Mouse (Mus musculus) neutrophil, adult 5-6 weeks (primary cell): ENCODE data around the gene Mre11a. TPM values are rescaled to one million over a fixed set of nuclear protein-coding genes. Genes with fewer than 3 reads are reported as not detected.

Source experiments
- ATAC-seq: fragments of 151-379, 151-347 bp; 2 replicates; pipeline ENCODE4 v1.8.0; 2017; ENCODE audit warnings: mild to moderate bottlenecking, moderate TSS enrichment; ENCODE audit not compliant: insufficient number of reproducible peaks, poor library complexity, low FRiP score, severe bottlenecking; ENCODE audit errors: extremely low read depth
- total RNA-seq: library from RNA; stranded (forward); fragments of 200-1000 nt; gene quantifications from 2 replicates; pipeline ENCODE4 v1.2.3, GENCODE M21; 2017

Mre11a gene
- total RNA-seq, 1 experiment from 2014 or later, result 23.6 TPM

DNA sequence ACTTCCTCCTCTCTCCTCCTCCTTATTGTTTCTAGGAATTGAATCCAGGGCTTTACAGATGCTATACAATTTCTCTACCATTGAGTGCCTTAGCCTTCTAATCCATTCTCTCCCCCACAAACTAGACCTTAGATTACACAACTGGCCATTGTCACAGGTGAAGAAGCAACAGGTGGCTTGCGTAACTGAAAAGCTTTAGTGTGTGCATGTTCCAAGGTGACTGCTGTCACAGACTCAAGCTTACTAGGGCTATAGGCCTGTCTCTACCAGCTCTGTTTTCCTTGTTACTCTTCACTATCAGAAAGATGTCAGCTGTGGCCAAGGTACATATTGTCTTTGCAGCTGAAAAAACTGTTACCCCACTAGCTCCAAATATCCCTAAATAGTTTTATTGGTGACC lies 22.3 kb downstream of the Mre11a start:
- ATAC-seq, result no peak

GRCm38 (mm10) chr9:14810111-14810510 lies 25.7 kb downstream of the Mre11a start:
- ATAC-seq, result no peak

GRCm38 (mm10) chr9:14821396-14821795 lies 36.9 kb downstream of the Mre11a start:
- ATAC-seq, result no peak

DNA sequence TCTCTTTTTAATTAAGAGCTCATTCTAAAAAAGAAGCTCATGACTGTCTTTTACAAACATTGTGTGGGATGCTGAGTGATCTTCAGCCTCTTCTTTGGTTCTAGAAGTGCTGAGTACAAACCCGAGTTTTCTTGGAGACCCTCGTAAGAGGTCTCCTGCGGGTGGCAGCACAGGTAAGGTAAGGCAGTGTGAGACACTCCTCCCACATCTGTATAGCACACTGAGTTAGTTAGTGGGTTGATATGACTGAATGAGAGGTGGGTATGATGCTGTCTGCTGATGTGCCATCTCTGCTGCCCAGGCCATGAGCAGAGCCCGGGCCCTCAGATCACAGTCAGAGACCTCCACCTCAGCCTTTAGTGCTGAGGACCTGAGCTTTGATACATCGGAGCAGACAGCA lies 40.4 kb downstream of the Mre11a start:
- ATAC-seq, result no peak

DNA sequence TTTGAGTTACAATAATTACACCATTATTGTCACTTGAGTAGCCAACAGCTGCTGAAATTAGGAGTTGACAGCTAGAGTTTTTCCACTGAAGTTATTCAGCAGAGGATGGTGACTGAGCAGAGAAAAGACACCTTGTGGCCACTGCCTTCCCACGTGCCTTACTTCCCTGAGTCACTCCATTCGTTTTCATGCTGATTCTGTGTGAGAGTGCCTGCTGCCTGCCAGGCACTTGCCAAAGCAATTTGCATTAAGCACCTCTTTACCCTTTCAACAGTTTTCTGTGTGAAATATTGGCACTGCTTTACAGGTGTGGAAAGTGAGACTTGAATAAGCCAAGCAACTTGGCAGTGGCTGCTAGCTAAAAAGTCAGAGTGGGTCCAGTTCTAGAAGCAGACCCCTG lies 43.4 kb downstream of the Mre11a start:
- no peak for ATAC-seq

GRCm38 (mm10) chr9:14832046-14832445 lies 47.6 kb downstream of the Mre11a start:
- ATAC-seq, result peak; percentile 54; the same call in 1 of the 2 replicates

DNA sequence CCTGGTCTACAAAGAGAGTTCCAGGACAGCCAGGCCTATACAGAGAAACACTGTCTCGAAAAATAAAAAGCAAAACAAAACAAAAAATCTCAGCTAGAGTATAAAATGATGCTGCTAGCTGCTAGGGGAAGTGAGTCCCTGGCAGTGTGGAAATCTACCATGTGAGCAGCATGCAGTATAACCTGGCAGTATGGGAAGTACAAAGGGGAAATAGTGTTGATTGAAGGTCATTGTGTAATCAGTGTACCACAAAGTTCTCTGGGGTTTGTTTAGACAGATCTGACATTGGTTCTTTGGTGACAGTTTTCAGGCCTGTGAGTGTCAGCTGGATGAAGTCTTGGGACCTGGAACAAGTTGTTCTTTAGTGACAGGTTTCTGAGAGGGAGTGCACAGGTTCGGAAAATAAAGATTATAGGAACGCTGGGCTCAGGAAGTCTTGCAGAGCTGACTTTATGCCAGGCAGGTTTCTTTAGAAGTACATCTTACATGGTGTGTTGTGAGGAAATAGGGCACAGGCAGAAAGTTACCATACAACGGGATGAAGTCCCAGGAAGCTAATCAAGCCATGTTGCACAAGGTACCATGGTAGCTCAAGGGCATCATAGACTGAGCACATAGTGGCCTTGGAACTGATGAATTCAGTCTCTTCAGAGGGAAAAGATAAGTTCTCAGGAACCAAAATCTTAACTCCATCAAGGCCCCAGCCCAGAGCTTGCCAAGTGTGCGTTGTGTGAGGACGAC lies 51.1 kb downstream of the Mre11a start:
- peak; percentile 98 for ATAC-seq

DNA sequence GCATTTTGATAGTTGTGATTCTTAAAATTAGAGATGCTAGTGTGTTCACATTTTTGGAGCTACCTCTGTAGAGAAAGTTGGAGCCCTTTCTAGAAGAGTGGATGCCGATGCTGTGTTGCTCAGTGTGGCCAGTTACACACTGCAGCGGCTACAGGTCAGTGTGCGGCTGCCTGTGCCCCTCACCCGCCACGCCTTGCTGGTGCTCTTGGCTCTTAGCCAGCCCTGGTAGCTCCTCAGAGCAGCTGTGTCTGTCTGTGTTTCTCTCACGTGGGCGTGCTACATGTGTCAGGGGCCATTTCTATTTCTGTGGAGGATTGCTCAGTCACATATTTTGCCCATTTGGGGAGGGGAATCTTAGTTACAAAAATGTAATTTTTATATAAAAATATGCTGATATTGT lies 55.1 kb downstream of the Mre11a start:
- ATAC-seq, result no peak

GRCm38 (mm10) chr9:14839970-14840369 lies 55.5 kb downstream of the Mre11a start:
- no peak for ATAC-seq

- peak; percentile 85 for ATAC-seq
Observed at GRCm38 (mm10) chr9:14841878-14842761, 57.7 kb downstream of the Mre11a start.

DNA sequence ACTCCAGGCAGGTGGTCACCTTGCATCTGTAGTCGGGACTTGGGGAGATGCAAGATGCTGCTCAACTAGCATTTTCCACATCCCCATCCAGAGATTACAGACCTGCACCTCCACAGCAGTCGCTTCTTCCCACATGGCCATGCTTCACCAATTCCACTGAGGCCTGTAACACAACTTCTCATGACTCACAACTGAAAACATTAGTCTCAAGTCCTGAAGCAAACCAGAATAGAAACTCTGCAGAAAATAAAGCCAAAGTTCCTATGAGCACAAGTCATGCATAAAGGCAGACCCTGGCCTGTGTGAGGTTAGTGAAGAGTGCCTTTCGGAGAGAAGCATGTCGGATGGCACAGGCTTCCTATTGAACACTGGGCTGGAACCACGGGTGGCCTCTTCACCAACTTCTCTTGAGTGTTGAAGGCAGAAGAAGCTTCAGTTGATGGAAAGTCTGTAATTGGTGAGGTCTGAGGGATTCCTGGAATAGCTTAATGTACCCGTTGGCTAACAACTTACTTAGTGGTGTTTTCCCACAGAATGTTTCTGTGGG lies 58.9 kb downstream of the Mre11a start:
- ATAC-seq, result no peak

GRCm38 (mm10) chr9:14843901-14844300 lies 59.4 kb downstream of the Mre11a start:
- no peak for ATAC-seq

DNA sequence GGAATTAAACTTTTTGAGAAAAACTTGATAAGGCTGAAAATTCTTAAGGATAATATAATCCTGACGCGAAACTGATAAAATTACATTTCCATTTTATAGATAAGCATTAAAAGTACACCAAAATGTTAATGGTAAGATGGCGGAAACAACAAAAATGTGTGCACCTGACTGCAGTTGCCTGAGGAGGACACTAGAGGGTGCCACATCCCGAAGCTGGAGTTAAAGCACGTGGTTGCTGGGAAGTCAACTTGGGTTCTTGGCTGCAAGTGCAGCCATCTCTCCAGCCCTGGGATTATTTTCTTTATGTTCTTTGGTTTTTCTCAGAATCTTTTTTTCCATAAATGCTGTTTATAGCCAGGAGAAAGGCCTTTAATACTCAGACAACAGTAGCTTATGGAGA lies 62.0 kb downstream of the Mre11a start:
- ATAC-seq, result peak; percentile 56; the same call in 1 of the 2 replicates

- no peak for ATAC-seq
Observed at GRCm38 (mm10) chr9:14848267-14848935, 63.9 kb downstream of the Mre11a start.

DNA sequence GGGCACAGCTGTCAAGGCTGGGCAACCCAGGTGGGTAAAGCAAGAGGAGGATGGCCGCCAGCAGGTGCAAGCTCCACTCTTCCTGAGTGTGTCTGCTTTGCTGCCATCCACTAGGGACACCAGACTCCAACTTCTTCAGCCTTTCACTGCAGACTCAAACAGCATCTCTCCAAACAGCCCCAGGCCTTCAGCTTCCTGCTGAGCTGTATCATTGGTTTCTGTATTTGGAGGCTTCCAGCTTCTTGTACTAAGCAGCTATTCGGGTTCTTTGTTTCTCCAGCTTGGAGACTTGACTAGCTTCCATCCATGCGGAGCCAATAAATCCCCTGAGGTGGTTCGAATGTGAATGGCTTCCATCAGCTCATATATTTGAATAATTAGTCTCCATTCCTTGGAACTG lies 70.1 kb downstream of the Mre11a start:
- ATAC-seq, result no peak

GRCm38 (mm10) chr9:14856922-14857654 lies 72.6 kb downstream of the Mre11a start:
- ATAC-seq, result no peak

- ATAC-seq, result no peak
Observed at GRCm38 (mm10) chr9:14858170-14858706, 73.8 kb downstream of the Mre11a start.

DNA sequence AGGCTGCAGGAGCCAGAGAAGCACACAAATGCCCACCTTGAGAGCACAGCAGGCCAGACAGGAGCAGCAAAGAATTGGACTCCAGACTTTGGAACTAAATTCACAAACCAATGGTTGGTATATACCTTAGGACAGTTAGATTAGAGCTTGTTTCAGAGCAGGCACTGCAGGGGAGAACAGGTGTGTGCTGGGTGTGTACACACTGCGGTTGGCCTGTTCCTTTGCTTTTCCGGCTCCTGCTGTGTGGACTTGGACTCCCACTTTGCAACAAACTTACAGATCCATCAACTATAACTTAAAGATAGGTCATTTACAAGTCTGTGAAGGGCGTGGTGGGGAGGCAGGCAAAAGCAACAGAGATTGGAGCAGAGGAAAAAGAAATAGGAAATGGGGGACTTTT lies 74.3 kb downstream of the Mre11a start:
- no peak for ATAC-seq
